Mouse (Mus musculus): ENCODE data around the gene Smok2b. TPM values are rescaled to one million over a fixed set of nuclear protein-coding genes. Genes with fewer than 3 reads are reported as not detected.
A peak's percentile ranks its signal among the peaks of the same experiment; 100 is the strongest.
"Not testable (repeated sequence)": the region's sequence is repeated elsewhere in the genome, so short reads cannot be mapped to it uniquely, and the experiment has no call there.

Gene Smok2b
- polyA plus RNA-seq, 1 experiment from 2014 or later: not detected

- H3K36me3 ChIP-seq (replicated peaks; ENCODE audit: insufficient read depth, low read length): no peaks in the 10 kb centered on the region
- ATAC-seq (no peak), DNase-seq (no peak)
- no peak overlapping the region for H3K4me3 ChIP-seq (ENCODE audit: low read depth, low read length)
- H3K9me3 ChIP-seq (ENCODE audit: low read length): peaks cover 75% of the 10 kb centered on the region
- no peak overlapping the region for H3K9ac ChIP-seq (replicated peaks)
- no peak overlapping the region for H3K27ac ChIP-seq (ENCODE audit: low read depth)
- no peaks in the 10 kb centered on the region for H3K4me1 ChIP-seq (ENCODE audit: insufficient read depth)
- WGBS (ENCODE audit: insufficient replicate concordance): 51% methylated on average over 4 of the region's 4 CpGs
- no peaks in the 10 kb centered on the region for H3K27me3 ChIP-seq (ENCODE audit: insufficient read depth, low read length)
- TF ChIP-seq EP300 (IDR thresholded peaks at IDR 0.05; ENCODE audit: low read depth): no peak
- no peak for TF ChIP-seq CTCF (IDR thresholded peaks at IDR 0.05; ENCODE audit: low read depth)
- no peak overlapping the region for H3K4me2 ChIP-seq (ENCODE audit: low read depth, low read length)
These were observed 15.9 kb upstream of the Smok2b start for GRCm38 (mm10) chr17:13214169-13214568.

- Histone ChIP-seq H3K4me2 (ENCODE audit: low read depth, low read length) (no peak overlapping the region), H3K27me3 (ENCODE audit: insufficient read depth, low read length) (no peaks in the 10 kb centered on the region), H3K9me3 (ENCODE audit: low read length) (peaks cover 73% of the 10 kb centered on the region), H3K4me3 (ENCODE audit: low read depth, low read length) (no peak overlapping the region), H3K9ac (replicated peaks) (no peak overlapping the region), H3K36me3 (replicated peaks; ENCODE audit: insufficient read depth, low read length) (no peaks in the 10 kb centered on the region), H3K27ac (ENCODE audit: low read depth) (no peak overlapping the region), H3K4me1 (ENCODE audit: insufficient read depth) (no peaks in the 10 kb centered on the region)
- DNase-seq: peak; percentile 16
- TF ChIP-seq EP300 (IDR thresholded peaks at IDR 0.05; ENCODE audit: low read depth) (no peak), CTCF (IDR thresholded peaks at IDR 0.05; ENCODE audit: low read depth) (no peak)
- ATAC-seq: no peak
- 70% methylated on average over 2 of the region's 2 CpGs for WGBS (ENCODE audit: insufficient replicate concordance)
These were observed 14.5 kb upstream of the Smok2b start for GRCm38 (mm10) chr17:13215595-13215994.

- H3K9ac ChIP-seq (replicated peaks): no peak within 1 kb of the TSS
- no peak for TF ChIP-seq EP300 (IDR thresholded peaks at IDR 0.05; ENCODE audit: low read depth)
- no peak for TF ChIP-seq CTCF (IDR thresholded peaks at IDR 0.05; ENCODE audit: low read depth)
- DNase-seq: peak; percentile 12
- no peaks in the 10 kb centered on the region for H3K27me3 ChIP-seq (ENCODE audit: insufficient read depth, low read length)
- H3K4me3 ChIP-seq (ENCODE audit: low read depth, low read length): no peak within 1 kb of the TSS
- peaks cover 33% of the 10 kb centered on the region for H3K9me3 ChIP-seq (ENCODE audit: low read length)
- ATAC-seq: no peak
- H3K36me3 ChIP-seq (replicated peaks; ENCODE audit: insufficient read depth, low read length): no peaks in the 10 kb centered on the region
- WGBS (ENCODE audit: insufficient replicate concordance): 76% methylated on average over 3 of the region's 3 CpGs
- H3K4me1 ChIP-seq (ENCODE audit: insufficient read depth): no peaks in the 10 kb centered on the region
- H3K4me2 ChIP-seq (ENCODE audit: low read depth, low read length): no peak within 1 kb of the TSS
- H3K27ac ChIP-seq (ENCODE audit: low read depth): no peak within 1 kb of the TSS
These were observed 9.2 kb upstream of the Smok2b start, which contains the start of gene Smok2a for GRCm38 (mm10) chr17:13220888-13221287. Gene Smok2a, plus strand, starts transcription at chr17:13221188.

GRCm38 (mm10) chr17:13221921-13222320, 8.1 kb upstream of the Smok2b start:
- not testable (repeated sequence) for H3K4me3 ChIP-seq (ENCODE audit: low read depth, low read length); H3K27me3 ChIP-seq (ENCODE audit: insufficient read depth, low read length); H3K36me3 ChIP-seq (replicated peaks; ENCODE audit: insufficient read depth, low read length); H3K4me2 ChIP-seq (ENCODE audit: low read depth, low read length); H3K4me1 ChIP-seq (ENCODE audit: insufficient read depth); H3K27ac ChIP-seq (ENCODE audit: low read depth); ATAC-seq; H3K9ac ChIP-seq (replicated peaks)
- 78% methylated on average over 2 of the region's 2 CpGs for WGBS (ENCODE audit: insufficient replicate concordance)
- peaks cover 27% of the 10 kb centered on the region for H3K9me3 ChIP-seq (ENCODE audit: low read length)
- peak; percentile 10 for DNase-seq

GRCm38 (mm10) chr17:13239461-13239860, 9.4 kb downstream of the Smok2b start:
- H3K4me1 ChIP-seq (ENCODE audit: insufficient read depth); H3K4me2 ChIP-seq (ENCODE audit: low read depth, low read length); H3K9ac ChIP-seq (replicated peaks); H3K27ac ChIP-seq (ENCODE audit: low read depth); DNase-seq; H3K27me3 ChIP-seq (ENCODE audit: insufficient read depth, low read length); H3K4me3 ChIP-seq (ENCODE audit: low read depth, low read length); ATAC-seq; H3K36me3 ChIP-seq (replicated peaks; ENCODE audit: insufficient read depth, low read length): not testable (repeated sequence)
- 75% methylated on average over 4 of the region's 4 CpGs for WGBS (ENCODE audit: insufficient replicate concordance)
- peaks cover 25% of the 10 kb centered on the region for H3K9me3 ChIP-seq (ENCODE audit: low read length)

GRCm38 (mm10) chr17:13240807-13241727, 11.0 kb downstream of the Smok2b start:
- peak; percentile 11 for DNase-seq
- not testable (repeated sequence) for H3K4me2 ChIP-seq (ENCODE audit: low read depth, low read length); H3K4me3 ChIP-seq (ENCODE audit: low read depth, low read length); ATAC-seq; H3K9ac ChIP-seq (replicated peaks); H3K27ac ChIP-seq (ENCODE audit: low read depth); H3K27me3 ChIP-seq (ENCODE audit: insufficient read depth, low read length); H3K4me1 ChIP-seq (ENCODE audit: insufficient read depth); H3K36me3 ChIP-seq (replicated peaks; ENCODE audit: insufficient read depth, low read length)
- H3K9me3 ChIP-seq (ENCODE audit: low read length): peaks cover 13% of the 10 kb centered on the region
- WGBS (ENCODE audit: insufficient replicate concordance): 75% methylated on average over 7 of the region's 13 CpGs

GRCm38 (mm10) chr17:13254786-13255185, 24.7 kb downstream of the Smok2b start:
- H3K4me1 ChIP-seq (ENCODE audit: insufficient read depth); H3K27ac ChIP-seq (ENCODE audit: low read depth); H3K4me3 ChIP-seq (ENCODE audit: low read depth, low read length); H3K36me3 ChIP-seq (replicated peaks; ENCODE audit: insufficient read depth, low read length); ATAC-seq; DNase-seq; H3K9ac ChIP-seq (replicated peaks); H3K4me2 ChIP-seq (ENCODE audit: low read depth, low read length); H3K27me3 ChIP-seq (ENCODE audit: insufficient read depth, low read length); H3K9me3 ChIP-seq (ENCODE audit: low read length): not testable (repeated sequence)
- 59% methylated on average over 1 of the region's 5 CpGs for whole genome bisulfite sequencing (ENCODE audit: insufficient replicate concordance)

Other genes starting within 250 kb of the Smok2b start
- 49.2 and 54.6 TPM in 2 replicates for gene Wtap, start 236.1 kb upstream of the Smok2b start, polyA plus RNA-seq (2015; fragmentation: Nextera tagmentation; extraction: Ambion mirVana)
- gene Sod2, start 223.4 kb upstream of the Smok2b start, polyA plus RNA-seq (2015; fragmentation: Nextera tagmentation; extraction: Ambion mirVana): 200 and 212 TPM in 2 replicates
- gene Gpr31b, start 178.0 kb upstream of the Smok2b start, polyA plus RNA-seq (2015; fragmentation: Nextera tagmentation; extraction: Ambion mirVana): not detected in 2 replicates
- not detected in 2 replicates for gene Tcp10b, start 169.2 kb upstream of the Smok2b start, polyA plus RNA-seq (2015; fragmentation: Nextera tagmentation; extraction: Ambion mirVana)
- gene Unc93a, start 98.4 kb upstream of the Smok2b start, polyA plus RNA-seq (2015; fragmentation: Nextera tagmentation; extraction: Ambion mirVana): 0.05 TPM in 1 of 2 replicates, not detected in the other
- gene Smok2a, start 9.1 kb upstream of the Smok2b start, polyA plus RNA-seq (2015; fragmentation: Nextera tagmentation; extraction: Ambion mirVana): not detected in 2 replicates
- not detected in 2 replicates for gene Tcp10c, start 124.3 kb downstream of the Smok2b start, polyA plus RNA-seq (2015; fragmentation: Nextera tagmentation; extraction: Ambion mirVana)

Measured in liver, postnatal 0 days (tissue).